Mouse (Mus musculus): ENCODE measurements around the gene Ak1.

DNA sequence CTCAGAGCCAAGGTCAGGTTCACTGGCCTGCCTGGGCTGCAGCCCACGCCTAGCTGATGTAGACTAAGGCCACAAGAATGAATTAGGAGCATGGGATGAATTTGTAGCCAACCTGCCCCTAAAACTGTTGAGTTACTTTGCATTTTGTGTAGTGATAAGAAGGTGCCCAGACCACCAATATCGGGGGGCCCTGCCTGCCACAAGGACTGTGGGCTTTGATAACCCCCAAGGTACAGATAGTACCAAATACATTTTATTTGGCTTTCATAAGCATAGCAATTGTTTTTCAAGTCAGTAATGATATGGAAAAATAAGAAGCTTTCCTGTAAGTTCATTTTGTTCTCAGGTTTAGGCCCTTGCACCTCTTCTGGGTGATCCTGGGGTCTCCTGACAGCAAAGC lies 37.3 kb downstream of the Ak1 start:
- TF ChIP-seq POLR2A (IDR thresholded peaks at IDR 0.05; ENCODE audit: low read depth, low read length) = no peak
- TF ChIP-seq CTCF (IDR thresholded peaks at IDR 0.05; ENCODE audit: borderline replicate concordance, insufficient read depth, low read length) = no peak

All from embryonic fibroblast, embryonic 13.5 days (primary cell).